Mouse (Mus musculus) layer of hippocampus, adult 9-11 months (tissue): Measurements from ENCODE around the gene Taf15.

ENCODE experiments used
- DNase-seq: peaks from one replicate; pipeline ENCODE4 v3.0.0; 2022

The Taf15 gene

GRCm38 (mm10) chr11:83457912-83458601, 14.8 kb upstream of the Taf15 start:
- no peak for DNase-seq

DNA sequence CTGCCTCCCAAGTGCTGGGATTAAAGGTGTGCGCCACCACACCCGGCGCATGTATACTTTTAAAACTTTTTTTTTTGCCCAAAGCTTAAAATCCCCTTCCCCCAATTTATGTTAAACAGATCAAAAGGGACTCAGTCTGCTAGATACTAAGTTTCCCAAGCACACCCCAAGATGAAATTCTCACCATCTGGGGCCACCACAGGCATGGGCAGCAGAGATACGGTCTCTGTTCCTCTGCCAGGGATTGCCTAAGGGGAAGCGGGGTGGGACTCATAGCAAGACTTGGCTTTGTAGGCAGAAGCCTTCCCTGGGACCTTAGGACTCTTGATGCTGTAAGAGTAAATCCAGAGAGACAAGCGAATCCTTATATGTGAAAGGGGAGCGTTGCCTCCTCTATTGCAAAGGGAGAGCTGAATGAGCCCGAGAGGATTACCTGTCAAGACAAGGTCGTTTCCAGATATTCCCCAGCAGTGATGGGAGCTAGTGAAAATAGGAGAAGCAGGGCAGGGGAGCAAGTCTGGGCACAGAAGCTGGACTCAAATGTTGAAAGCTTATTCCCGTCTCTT, 11.3 kb upstream of the Taf15 start:
- no peak for DNase-seq

GRCm38 (mm10) chr11:83462711-83463244, 10.1 kb upstream of the Taf15 start, which contains the start of gene Mmp28:
Mmp28 (minus strand) TSS chr11:83463071.
- no peak for DNase-seq

GRCm38 (mm10) chr11:83465976-83466375, 6.9 kb upstream of the Taf15 start:
- DNase-seq, result no peak

DNA sequence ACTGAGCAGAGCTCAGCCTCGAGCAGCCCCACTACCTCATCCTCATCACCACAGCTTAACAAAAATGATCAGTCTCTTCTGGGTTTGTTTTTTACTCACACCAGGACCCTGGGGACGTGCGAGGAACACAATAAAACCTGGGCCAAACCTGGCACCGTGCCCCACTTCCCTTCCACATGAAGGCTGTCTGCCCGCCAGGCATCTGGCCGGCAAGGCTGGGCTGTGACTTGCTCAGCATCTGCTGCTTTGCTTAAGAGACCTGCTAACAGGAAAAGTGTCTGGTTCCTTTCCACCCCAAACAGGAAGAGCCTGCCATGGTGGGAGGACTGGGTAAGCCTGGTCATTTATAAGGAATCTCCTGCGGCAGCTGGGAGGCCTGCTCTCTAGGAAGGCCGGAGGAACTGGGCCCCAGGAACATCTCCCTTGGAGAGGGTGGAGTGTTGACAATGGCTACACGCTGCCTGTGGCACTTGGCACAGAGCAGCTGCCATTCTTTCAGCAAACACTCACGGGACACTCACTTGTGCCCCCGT, 5.7 kb upstream of the Taf15 start:
- peak; percentile 42 for DNase-seq

- no peak for DNase-seq
These were observed 4.1 kb upstream of the Taf15 start for GRCm38 (mm10) chr11:83468765-83469164.

DNA sequence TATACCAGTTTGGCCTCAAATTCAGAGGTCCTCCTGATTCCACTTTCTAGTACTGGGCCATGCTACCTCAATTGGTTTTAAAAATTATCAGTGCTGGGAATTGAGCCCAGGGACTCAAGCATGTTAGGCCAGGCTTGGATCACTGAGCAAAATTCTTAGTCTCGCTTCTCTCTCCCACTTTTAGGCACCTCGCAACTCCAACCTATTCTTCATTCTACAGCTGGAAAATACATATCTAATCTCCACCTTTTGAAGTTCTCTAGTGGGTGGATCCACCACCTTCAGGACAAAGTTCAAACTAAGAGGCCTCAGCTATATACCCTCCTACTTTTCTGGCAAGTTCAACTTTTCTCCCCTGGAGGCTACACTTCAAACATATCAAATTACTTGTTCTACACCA, 1.1 kb upstream of the Taf15 start:
- DNase-seq, result no peak

GRCm38 (mm10) chr11:83473235-83474016, 540 bp downstream of the Taf15 start:
- no peak for DNase-seq

GRCm38 (mm10) chr11:83491488-83491887, 18.6 kb downstream of the Taf15 start:
- no peak for DNase-seq

DNA sequence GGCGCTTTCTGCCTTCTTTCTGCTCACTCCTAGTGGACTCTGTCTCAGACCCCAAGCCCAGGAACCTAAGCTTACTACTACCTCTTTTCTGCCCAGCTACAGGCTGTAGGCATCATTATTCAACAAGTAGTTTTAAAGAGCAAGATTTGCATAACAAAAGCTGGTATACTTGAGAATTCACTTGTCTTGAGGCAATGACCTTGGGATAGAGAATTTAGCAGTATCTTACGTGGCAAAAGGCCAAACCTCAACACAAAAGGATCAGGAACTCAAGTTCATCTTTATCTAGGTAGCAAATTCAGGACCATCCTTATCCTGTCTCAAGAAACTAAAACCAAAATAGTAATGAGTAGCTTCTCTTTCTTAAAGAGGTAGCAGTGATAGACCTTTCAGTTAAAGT, 22.7 kb downstream of the Taf15 start:
- DNase-seq, result no peak

GRCm38 (mm10) chr11:83504308-83504707, 31.4 kb downstream of the Taf15 start:
- DNase-seq, result no peak

- DNase-seq, result no peak
These were observed 36.6 kb downstream of the Taf15 start for GRCm38 (mm10) chr11:83509521-83509920.

- no peak for DNase-seq
These were observed 44.3 kb downstream of the Taf15 start for GRCm38 (mm10) chr11:83517153-83517552.

DNA sequence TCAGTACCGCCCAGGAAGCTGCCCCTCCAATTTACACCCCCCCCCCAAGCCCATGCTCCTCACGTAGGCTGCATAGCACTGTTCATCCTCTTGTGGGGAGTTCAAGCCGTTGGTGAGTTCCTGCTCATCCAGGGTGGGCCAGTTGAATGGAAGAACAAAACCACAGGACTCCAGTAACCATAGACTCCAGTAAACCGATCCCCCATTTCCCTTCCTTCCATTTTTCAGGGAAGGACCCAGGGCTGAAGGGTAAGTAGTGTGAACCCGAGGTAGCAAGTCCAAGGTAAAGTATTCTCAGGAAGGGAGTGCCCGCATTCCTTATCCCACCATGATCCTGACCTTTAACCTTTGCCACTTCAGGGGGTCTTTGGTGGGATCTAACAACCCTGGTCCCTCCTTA, 45.5 kb downstream of the Taf15 start:
- DNase-seq, result no peak

DNA sequence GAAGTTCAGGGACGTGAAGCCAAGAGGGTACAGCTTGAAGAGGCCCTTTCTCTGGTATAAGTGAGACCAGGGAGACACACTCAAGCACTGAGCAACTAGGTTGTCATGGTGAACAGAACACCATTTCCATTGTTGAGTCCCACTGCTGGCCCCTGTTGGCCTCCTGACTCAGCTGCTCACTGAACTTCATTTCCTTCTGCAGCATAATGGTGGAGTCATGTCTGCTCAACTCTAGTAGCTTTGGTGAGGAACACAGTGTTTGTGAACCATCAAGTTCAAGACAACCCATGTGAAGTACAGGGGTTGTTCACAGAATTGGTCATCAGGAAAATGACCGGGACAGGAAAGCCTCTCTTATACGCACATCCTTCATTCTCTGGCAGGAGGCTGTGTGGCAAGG, 49.2 kb downstream of the Taf15 start, which contains the start of gene Heatr9:
Heatr9 (minus strand) TSS at position 101 of the 400 bp plus-strand sequence.
- DNase-seq, result no peak

DNA sequence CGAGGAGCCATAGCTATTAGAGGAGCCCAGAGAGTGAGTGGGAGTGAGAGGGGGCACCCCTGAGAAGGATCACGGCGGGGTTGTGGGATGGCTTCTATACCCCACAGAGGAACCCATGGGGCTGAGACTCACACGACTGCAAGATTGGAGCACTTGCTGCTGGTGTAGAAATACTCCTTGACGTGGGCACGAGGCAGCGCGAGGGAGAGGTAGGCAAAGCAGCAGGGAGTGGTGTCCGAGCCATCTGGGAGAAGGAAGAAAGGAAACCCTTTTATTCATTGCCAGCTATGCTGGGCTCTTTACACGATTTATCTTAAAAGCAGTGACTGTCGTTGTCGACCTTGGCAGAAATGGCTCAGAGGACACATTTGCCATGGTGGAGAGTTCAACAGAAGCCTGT, 56.1 kb downstream of the Taf15 start:
- DNase-seq, result no peak

DNA sequence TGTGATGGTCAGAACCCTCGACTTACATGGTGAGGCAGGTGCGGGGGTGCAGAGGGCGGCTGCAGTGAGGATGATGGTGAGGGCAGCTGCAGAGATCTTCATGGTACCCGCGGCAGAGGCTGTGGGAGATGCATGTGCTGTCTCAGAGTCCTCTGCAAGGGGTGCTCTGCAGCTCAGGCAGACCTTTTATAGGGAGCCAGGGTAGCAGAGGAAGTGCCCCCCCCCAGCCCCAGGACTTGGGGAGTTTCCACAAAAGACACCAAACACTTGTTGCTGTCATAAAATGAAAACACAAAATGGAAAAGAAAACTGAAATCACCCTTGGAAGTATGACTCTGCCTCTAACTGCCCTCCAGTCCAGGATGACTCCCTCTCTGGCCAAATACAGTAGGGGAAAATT, 57.5 kb downstream of the Taf15 start, which contains the start of gene Ccl5:
Ccl5 (minus strand) TSS at position 159 of the 400 bp plus-strand sequence.
- DNase-seq, result no peak

DNA sequence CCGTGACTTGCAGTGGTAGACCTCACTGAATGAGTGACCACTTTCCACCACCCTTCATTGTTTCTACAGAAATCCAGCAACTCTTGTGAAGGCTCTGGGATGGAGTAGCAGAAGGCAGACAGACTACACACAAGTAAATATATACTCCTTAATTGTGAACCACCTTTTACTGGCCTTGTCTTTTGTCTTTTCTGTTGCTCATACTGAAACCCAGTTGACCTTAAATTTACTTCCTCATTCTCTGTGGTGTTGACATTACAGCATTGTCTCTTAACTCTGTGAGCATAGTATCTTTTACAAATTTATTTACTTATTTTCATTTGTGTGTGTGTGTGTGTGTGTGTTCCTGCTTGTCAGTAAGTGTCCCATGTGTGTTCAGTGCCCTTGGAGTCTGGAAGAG, 60.3 kb downstream of the Taf15 start:
- DNase-seq, result no peak

- DNase-seq, result no peak
These were observed 61.3 kb downstream of the Taf15 start for GRCm38 (mm10) chr11:83534143-83534542.

- peak; percentile 64 for DNase-seq
These were observed 61.9 kb downstream of the Taf15 start for GRCm38 (mm10) chr11:83534609-83535423.

GRCm38 (mm10) chr11:83536831-83537230, 63.9 kb downstream of the Taf15 start:
- DNase-seq, result no peak

DNA sequence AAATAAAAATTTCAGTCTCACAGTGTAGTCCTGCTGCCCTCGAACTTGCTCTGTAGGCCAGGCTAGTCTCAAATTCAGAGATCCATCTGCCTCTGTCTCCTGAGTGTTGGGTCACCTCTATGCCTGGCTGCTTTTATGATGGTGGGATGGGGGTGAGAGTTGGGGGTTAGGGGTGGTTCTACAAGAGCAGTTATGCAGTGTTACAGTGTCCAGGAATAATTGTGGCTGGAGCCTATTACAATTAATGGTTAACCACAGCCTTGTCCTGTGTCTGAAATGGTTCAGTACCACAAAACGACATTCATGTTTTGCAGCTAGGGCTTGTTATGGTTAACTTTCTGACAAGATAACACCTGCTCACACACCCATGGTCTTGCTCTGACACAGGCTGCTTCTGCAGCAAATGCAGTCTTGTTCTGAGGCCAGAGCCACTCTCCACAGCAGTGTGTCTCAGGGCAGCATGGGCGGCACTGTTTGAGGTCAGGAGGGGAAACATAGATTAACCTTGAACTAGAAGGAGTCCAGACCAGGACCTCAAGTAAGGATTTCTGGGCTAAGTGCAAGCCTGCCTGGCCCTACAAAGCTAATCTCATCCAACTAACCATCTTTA, 65.9 kb downstream of the Taf15 start:
- no peak for DNase-seq
